Mouse (Mus musculus) neural tube, embryonic 15.5 days (tissue): ENCODE results near the gene Tpk1. TPM values are rescaled to one million over a fixed set of nuclear protein-coding genes. Genes with fewer than 3 reads are reported as not detected.
"Not testable (repeated sequence)": the region's sequence is repeated elsewhere in the genome, so short reads cannot be mapped to it uniquely, and the experiment has no call there.

Experiments
- ATAC-seq: fragments of 200-750 bp; cut with Nextera tagmentation; 2 replicates; pipeline ENCODE4 v1.8.0; 2017; ENCODE audit warnings: mild to moderate bottlenecking, moderate TSS enrichment, moderate library complexity; ENCODE audit not compliant: low FRiP score
- H3K27ac ChIP-seq: fragments of 300-500 bp; sonication (generic); replicated peaks from 2 replicates; pipeline ENCODE4 v1.5.1; 2015; ENCODE audit warnings: mild to moderate bottlenecking, inconsistent platforms
- H3K27me3 ChIP-seq: fragments of 300-500 bp; sonication (generic); replicated peaks from 2 replicates; pipeline ENCODE4 v1.6.1; 2015; ENCODE audit warnings: inconsistent platforms
- H3K36me3 ChIP-seq: fragments of 300-500 bp; sonication (generic); 2 replicates; pipeline ENCODE4 v1.6.1; 2015; ENCODE audit warnings: inconsistent platforms
- H3K4me1 ChIP-seq: fragments of 300-500 bp; sonication (generic); 2 replicates; pipeline ENCODE4 v1.6.1; 2015; ENCODE audit warnings: inconsistent platforms
- H3K4me2 ChIP-seq: fragments of 300-500 bp; sonication (generic); 2 replicates; pipeline ENCODE4 v1.6.1; 2015; ENCODE audit warnings: inconsistent platforms, mild to moderate bottlenecking, moderate library complexity
- H3K4me3 ChIP-seq: fragments of 300-500 bp; sonication (generic); replicated peaks from 2 replicates; pipeline ENCODE4 v1.5.1; 2015; ENCODE audit warnings: mild to moderate bottlenecking, inconsistent platforms
- H3K9ac ChIP-seq: fragments of 300-500 bp; sonication (generic); replicated peaks from 2 replicates; pipeline ENCODE4 v1.6.1; 2015; ENCODE audit warnings: mild to moderate bottlenecking, inconsistent platforms
- H3K9me3 ChIP-seq: fragments of 300-500 bp; sonication (generic); replicated peaks from 2 replicates; pipeline ENCODE4 v1.6.1; 2016; ENCODE audit warnings: inconsistent platforms
- WGBS: fragments of 180-500 bp; shearing (Covaris S2); methylation state at CpG from one replicate; pipeline ENCODE4 v1.1.7; 2015; ENCODE audit warnings: mixed read lengths; 5-methylcytosine and 5-hydroxymethylcytosine counted together
- polyA plus RNA-seq: library from polyadenylated mRNA; unstranded; fragments of >200 nt; fragmentation: Nextera tagmentation; extraction: Ambion mirVana; gene quantifications from 2 replicates; pipeline ENCODE4 v1.2.1, GENCODE M21; 2015

Tpk1 gene
- polyA plus RNA-seq, 1 experiment from 2014 or later: 4.7 TPM

DNA sequence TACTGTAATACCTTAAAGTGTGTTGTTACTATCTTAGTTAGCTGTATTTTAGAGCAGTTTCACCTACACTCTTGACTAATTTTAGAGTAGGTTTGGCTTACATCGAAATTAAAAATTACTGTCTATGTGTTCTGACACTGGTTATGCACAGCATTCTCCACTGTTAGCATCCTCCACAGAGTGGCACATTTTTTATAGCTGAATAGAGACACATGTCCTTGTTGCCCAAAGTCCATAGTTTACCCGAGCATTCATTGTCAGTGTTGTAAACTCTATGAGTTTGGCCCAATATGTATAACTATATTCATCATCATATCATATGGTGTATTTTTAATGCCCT lies 148.8 kb downstream of the Tpk1 start:
- no peak overlapping the region for H3K9ac ChIP-seq
- 0 out of 2 replicates have a peak, but pooled peaks cover 2% of the 10 kb centered on the region for H3K4me1 ChIP-seq
- no peaks in the 10 kb centered on the region for H3K9me3 ChIP-seq
- no peaks in the 10 kb centered on the region for H3K36me3 ChIP-seq
- ATAC-seq: no peak
- 85% methylated on average over 2 of the region's 2 CpGs for WGBS
- no peak overlapping the region for H3K4me2 ChIP-seq
- no peak overlapping the region for H3K4me3 ChIP-seq
- no peaks in the 10 kb centered on the region for H3K27me3 ChIP-seq
- H3K27ac ChIP-seq: no peak overlapping the region

DNA sequence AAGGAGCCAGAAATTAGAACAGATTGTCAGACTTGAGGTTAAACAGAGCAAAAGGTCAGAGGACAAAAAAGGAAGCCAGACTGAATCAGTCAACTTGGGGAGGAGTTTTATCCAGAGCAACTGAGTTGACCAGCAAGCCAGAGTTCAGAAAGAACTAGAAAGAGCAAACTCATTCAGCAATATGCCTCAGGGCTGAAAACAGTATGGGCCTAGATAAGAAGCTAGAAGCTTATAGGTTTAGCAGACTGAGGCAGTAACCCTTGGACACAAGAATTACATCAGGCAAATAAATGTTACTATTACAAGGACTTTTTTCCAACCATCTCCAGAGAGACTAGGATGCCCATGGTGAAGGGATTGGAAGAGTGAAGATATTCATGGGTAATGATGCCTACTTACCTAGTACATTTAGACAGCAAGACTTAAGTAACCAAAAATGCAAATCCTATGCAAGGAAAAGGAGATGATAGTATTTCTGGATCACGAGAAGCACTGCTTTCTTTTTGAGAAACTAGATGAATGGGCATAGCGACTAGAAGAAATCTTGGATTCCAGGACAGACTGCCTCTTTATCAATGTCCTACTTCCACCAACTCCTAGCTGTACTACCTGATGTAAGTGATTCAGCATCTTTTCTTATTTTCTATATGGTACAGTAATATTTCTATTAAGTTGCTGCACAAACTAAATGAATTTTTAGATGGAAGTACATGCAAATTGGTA lies 149.3 kb downstream of the Tpk1 start:
- WGBS: 92% methylated on average over 2 of the region's 2 CpGs
- H3K4me3 ChIP-seq: no peak overlapping the region
- H3K27me3 ChIP-seq: no peaks in the 10 kb centered on the region
- no peak overlapping the region for H3K27ac ChIP-seq
- no peaks in the 10 kb centered on the region for H3K36me3 ChIP-seq
- no peak for ATAC-seq
- H3K9ac ChIP-seq: no peak overlapping the region
- H3K4me2 ChIP-seq: no peak overlapping the region
- H3K9me3 ChIP-seq: no peaks in the 10 kb centered on the region
- H3K4me1 ChIP-seq: 0 out of 2 replicates have a peak, but pooled peaks cover under 1% of the 10 kb centered on the region

DNA sequence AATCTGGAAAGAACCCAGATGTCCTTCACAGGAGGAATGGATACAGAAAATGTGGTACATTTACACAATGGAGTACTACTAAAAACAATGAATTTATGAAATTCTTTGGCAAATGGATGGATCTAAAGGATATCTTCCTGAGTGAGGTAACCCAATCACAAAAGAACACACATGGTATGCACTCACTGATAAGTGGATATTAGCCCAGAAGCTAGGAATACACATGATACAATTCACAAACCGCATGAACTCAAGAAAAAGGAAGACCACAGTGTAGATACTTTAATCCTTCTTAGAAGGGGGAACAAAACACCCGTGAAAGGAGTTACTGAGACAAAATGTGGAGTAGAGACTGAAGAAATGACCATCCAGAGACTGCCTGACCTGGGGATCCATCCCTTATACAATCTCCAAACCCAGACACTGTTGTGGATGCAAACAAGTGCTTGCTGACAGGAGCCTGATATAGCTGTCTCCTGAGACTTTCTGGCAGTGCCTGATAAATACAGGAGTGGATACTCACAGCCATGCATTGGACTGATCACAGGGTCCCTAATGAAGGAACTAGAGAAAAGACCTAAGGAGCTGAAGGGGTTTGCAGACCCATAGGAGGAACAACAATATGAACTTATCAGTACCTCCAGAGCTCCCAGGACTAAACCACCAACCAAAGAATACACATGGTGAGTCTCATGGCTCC lies 159.2 kb downstream of the Tpk1 start:
- H3K27ac ChIP-seq, H3K4me3 ChIP-seq, H3K4me2 ChIP-seq, H3K36me3 ChIP-seq, H3K4me1 ChIP-seq, H3K9ac ChIP-seq, H3K27me3 ChIP-seq, ATAC-seq, H3K9me3 ChIP-seq: not testable (repeated sequence)
- WGBS: 92% methylated on average over 2 of the region's 2 CpGs

DNA sequence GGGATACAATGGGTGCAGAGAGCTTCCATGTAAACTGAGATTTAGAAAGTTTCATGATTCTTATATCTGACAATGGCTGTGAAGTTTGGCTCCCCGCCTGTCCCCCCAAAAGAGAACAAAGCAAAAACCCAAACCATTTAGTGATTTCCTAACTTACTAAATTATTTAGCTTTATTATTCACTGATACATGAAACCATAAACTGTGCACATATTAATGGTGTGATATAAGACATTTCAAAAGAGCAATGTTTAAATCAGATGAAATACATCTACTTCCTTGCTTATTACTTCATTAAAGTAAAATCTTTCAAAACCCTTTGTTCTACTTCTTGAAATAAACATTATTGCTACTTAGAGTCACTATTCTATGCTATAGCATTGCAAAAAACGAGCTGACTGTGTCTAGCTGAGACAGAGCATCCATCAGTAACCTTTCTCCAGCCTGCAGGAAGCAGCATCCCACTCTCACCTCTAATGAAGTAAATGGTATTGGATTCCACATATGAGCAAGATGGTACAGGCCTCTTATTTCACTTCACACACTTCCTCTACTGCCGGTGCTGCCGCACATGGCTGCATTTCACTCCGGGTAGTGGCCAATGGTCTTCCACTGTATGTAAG lies 161.4 kb downstream of the Tpk1 start:
- H3K27me3 ChIP-seq: no peaks in the 10 kb centered on the region
- no peak overlapping the region for H3K9ac ChIP-seq
- no peak overlapping the region for H3K4me3 ChIP-seq
- no peak for ATAC-seq
- H3K4me1 ChIP-seq: no peaks in the 10 kb centered on the region
- no peaks in the 10 kb centered on the region for H3K9me3 ChIP-seq
- 87% methylated on average over 5 of the region's 5 CpGs for WGBS
- no peaks in the 10 kb centered on the region for H3K36me3 ChIP-seq
- no peak overlapping the region for H3K27ac ChIP-seq
- no peak overlapping the region for H3K4me2 ChIP-seq

DNA sequence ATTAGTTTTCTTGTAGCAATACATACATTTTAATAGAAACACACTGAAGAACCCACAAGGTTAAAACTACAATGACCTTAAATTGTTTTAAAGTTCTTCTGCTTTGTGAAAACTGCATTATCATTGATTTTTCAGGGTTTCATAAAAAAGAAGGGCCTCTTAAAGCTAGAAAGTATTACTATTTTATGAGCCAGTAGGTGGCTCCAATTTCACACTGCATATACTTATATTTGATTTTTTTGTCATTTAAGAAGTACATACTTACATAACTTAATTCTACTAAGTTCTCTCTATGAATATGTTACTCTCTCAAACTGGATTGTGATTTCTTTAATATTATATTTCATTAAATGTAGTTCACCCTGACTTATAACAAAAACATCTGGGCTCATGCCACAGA lies 173.7 kb downstream of the Tpk1 start:
- H3K9ac ChIP-seq: no peak overlapping the region
- H3K4me2 ChIP-seq: no peak overlapping the region
- no peak for ATAC-seq

GRCm38 (mm10) chr6:43486691-43487090 lies 179.4 kb downstream of the Tpk1 start:
- whole genome bisulfite sequencing: 89% methylated on average over 2 of the region's 2 CpGs
- ATAC-seq: no peak
- no peaks in the 10 kb centered on the region for H3K36me3 ChIP-seq
- no peaks in the 10 kb centered on the region for H3K9me3 ChIP-seq
- H3K4me1 ChIP-seq: no peaks in the 10 kb centered on the region
- no peak overlapping the region for H3K27ac ChIP-seq
- H3K4me3 ChIP-seq: no peak overlapping the region
- H3K4me2 ChIP-seq: no peak overlapping the region
- H3K27me3 ChIP-seq: no peaks in the 10 kb centered on the region
- no peak overlapping the region for H3K9ac ChIP-seq

More for the DNA sequence above, 173.7 kb downstream of the Tpk1 start:
- no peaks in the 10 kb centered on the region for H3K27me3 ChIP-seq
- H3K27ac ChIP-seq: no peak overlapping the region
- no peak overlapping the region for H3K4me3 ChIP-seq
- H3K36me3 ChIP-seq: no peaks in the 10 kb centered on the region
- H3K4me1 ChIP-seq: no peaks in the 10 kb centered on the region
- no peaks in the 10 kb centered on the region; the same call in 1 of the 2 replicates for H3K9me3 ChIP-seq

GRCm38 (mm10) chr6:43480687-43481086 lies 185.4 kb downstream of the Tpk1 start:
- no peaks in the 10 kb centered on the region for H3K36me3 ChIP-seq
- no peak for ATAC-seq
- H3K27me3 ChIP-seq: no peaks in the 10 kb centered on the region
- no peaks in the 10 kb centered on the region for H3K9me3 ChIP-seq
- H3K4me1 ChIP-seq: no peaks in the 10 kb centered on the region
- H3K4me2 ChIP-seq: no peak overlapping the region
- whole genome bisulfite sequencing: 60% methylated on average over 3 of the region's 3 CpGs
- no peak overlapping the region for H3K9ac ChIP-seq
- no peak overlapping the region for H3K27ac ChIP-seq
- H3K4me3 ChIP-seq: no peak overlapping the region

DNA sequence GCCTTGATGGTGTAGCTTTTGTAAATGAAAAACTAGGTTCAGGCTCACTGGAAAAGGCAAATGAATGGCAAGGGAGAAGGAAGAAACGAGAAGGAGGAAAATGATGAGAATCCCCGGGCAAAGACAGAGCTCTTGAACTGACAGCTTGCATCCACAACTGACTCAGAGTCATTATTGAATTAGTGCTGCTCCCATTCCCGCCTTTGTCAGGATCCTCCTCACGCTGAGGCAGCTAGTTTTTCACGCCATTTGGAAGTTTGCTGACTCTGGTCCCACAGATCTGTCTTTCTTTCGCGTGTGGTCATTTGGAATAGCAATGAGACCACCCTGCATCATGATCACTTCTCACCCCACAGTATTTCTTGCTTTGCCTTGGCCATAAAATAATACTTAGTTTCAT lies 187.3 kb downstream of the Tpk1 start:
- no peak for ATAC-seq
- H3K9me3 ChIP-seq: no peaks in the 10 kb centered on the region
- H3K4me2 ChIP-seq: no peak overlapping the region
- H3K27ac ChIP-seq: no peak overlapping the region
- no peaks in the 10 kb centered on the region for H3K36me3 ChIP-seq
- no peak overlapping the region for H3K9ac ChIP-seq
- H3K27me3 ChIP-seq: no peaks in the 10 kb centered on the region
- no peak overlapping the region for H3K4me3 ChIP-seq
- 37% methylated on average over 7 of the region's 7 CpGs for WGBS
- no peaks in the 10 kb centered on the region for H3K4me1 ChIP-seq

DNA sequence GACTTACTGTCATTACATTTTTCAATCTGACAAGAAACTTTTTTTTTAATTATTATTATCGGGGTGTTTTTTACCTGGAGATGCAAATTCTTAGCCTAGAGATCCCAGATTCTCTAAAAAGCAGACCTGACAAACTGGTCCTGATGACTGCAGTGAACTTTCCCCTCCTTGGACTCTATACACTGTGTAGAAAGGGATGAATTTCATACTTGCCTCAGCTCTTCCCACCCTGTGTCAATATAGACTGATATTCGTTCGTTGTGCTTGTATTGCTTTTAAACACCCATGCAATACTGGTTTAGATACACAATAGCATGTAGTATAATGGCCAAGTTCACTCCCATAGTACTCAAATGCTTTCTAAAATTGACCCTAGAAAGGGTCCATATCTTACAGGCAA lies 189.7 kb downstream of the Tpk1 start:
- 92% methylated on average over 3 of the region's 3 CpGs for WGBS
- H3K36me3 ChIP-seq: no peaks in the 10 kb centered on the region
- no peak for ATAC-seq

DNA sequence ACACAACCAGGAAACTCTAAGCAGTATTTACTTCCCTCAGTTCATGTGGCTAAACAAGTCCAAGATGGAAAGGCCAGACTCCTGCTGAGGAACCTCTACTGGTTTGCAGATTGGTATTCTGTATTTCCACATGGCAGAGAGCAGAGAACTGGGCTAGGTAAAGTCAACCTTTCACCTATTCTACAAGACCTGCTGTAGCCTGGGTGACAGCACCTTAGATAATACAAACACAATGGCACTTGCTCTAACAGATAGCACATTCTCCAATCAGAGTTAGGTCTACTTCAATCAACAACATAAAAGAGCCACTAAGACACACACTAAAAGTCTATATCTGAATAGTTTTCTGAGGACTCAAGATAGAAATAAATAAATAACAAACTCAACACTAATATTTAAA lies 190.2 kb downstream of the Tpk1 start:
- Histone ChIP-seq H3K4me1 (no peaks in the 10 kb centered on the region), H3K36me3 (no peaks in the 10 kb centered on the region)
- no peak for ATAC-seq

More for the DNA sequence above, 189.7 kb downstream of the Tpk1 start:
- no peaks in the 10 kb centered on the region for H3K9me3 ChIP-seq
- no peak overlapping the region for H3K4me2 ChIP-seq
- H3K4me3 ChIP-seq: no peak overlapping the region
- H3K27ac ChIP-seq: no peak overlapping the region
- no peaks in the 10 kb centered on the region for H3K27me3 ChIP-seq
- no peak overlapping the region for H3K9ac ChIP-seq
- H3K4me1 ChIP-seq: no peaks in the 10 kb centered on the region

GRCm38 (mm10) chr6:43471556-43471955 lies 194.5 kb downstream of the Tpk1 start:
- WGBS: 93% methylated on average over 1 of the region's 1 CpGs
- Histone ChIP-seq H3K4me3 (no peak overlapping the region), H3K36me3 (no peaks in the 10 kb centered on the region), H3K4me1 (no peaks in the 10 kb centered on the region), H3K9me3 (no peaks in the 10 kb centered on the region), H3K9ac (no peak overlapping the region), H3K27ac (no peak overlapping the region), H3K27me3 (no peaks in the 10 kb centered on the region), H3K4me2 (no peak overlapping the region)
- no peak for ATAC-seq

More for the DNA sequence above, 190.2 kb downstream of the Tpk1 start:
- H3K27me3 ChIP-seq: no peaks in the 10 kb centered on the region
- no peaks in the 10 kb centered on the region for H3K9me3 ChIP-seq
- no peak overlapping the region for H3K4me2 ChIP-seq
- H3K9ac ChIP-seq: no peak overlapping the region
- H3K4me3 ChIP-seq: no peak overlapping the region
- no peak overlapping the region for H3K27ac ChIP-seq
